Mouse (Mus musculus): ENCODE measurements around the gene Adamts10. TPM values are rescaled to one million over a fixed set of nuclear protein-coding genes. Genes with fewer than 3 reads are reported as not detected.

Adamts10 gene
- polyA plus RNA-seq (2017; shearing (Covaris generic)), result 10 to 100 TPM; 47.1 to 61.9 (median 61.1) TPM

DNA sequence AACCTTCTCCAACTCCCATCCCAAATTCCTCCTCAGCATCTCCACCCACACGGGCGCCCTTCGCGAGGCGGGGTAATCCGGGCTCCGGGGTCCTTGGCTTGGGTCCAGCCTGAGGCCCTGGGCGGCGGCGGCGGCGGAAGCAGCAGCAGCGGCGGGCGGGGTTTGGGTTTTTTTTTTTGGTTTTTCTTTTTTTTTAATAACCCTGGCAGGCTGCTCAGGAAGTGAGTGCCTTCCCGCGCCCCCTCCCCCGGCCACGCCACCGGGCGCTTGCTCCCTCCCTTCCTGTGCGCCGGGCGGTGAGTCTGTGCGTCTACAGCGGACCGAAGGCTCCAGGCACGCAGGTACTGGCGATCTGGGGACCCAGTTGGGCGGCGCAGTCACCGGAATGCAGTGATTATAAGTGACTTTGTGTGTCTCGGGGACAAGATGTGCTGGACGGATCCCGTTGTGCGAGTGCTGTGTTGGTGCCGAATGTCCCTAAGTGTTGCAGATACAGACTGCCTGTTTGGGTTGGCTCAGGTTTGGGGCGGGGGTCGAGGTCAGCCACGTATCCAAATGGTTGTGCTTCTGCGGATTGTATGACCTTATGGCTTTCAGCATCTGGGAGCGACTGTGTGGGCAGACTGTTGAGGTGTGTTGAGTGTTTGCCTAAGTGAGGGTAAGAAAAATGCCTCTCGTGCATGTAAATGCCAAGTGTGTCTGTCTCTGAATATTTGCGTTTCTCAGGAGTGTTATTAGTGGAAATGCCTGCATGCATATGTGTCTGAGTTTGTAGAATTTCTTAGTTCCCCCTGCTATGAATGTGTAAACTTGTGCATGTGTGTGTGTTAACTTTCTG, at the start of gene Adamts10:
Gene Adamts10 (plus strand): TSS at position 287 of the 838 bp plus-strand sequence.
- ATAC-seq, result peak; percentile 90

DNA sequence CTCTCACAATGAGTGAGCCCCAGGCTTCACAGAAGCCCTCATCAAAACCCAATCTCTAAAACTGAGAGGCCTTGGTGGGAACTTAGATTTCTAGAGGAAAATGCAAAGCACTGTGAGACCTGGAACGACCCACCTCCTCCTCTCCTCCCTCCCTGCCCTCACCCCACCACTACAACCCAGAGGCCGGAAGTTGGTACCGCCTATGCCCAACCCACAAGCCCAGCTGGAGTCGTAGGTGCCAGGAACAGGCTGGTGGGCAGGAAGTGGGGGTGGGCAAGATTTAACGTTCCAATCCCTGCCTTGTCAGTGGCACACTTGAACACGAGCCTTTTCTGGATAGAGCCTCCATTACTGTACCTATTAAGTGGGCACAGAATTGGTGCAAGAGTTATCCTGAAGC, 40.0 kb upstream of the Adamts10 start:
- peak; percentile 70 for ATAC-seq

DNA sequence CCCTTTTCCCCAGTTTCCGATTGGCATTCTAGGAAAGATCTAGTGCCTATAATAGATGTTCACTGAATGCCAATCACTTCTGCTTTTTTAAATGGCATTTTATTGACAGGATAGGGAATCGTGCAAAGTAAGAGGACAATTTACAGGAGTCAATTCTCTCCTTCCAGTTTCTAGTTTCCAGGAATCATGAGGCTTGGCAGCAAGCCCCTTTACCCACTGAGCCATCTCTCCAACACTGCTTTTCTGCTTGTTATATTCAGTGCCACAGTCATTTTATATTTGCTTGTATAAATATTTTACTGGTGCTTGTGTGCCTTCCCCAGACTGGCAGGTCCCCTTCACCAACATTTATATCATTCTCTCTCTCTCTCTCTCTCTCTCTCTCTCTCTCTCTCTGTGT, 36.8 kb upstream of the Adamts10 start:
- ATAC-seq, result no peak

DNA sequence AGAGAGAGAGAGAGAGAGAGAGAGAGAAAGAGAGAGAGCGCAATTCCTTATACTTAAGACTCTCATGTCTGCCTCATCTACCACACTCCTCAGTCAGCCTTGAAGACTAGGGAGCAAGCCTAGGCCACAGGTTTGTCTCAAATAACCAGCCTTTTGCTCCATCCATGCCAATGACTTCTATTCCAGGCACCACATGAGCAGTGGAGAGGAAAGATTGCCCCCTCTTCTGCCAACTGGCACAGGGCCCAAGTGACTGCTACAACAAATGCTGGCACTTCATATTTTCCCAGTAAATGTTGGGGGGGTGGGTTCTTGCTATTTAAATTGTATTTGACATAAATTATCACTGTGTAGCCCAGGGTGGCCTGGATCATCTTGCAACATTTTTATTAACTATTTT, 36.4 kb upstream of the Adamts10 start:
- no peak for ATAC-seq

DNA sequence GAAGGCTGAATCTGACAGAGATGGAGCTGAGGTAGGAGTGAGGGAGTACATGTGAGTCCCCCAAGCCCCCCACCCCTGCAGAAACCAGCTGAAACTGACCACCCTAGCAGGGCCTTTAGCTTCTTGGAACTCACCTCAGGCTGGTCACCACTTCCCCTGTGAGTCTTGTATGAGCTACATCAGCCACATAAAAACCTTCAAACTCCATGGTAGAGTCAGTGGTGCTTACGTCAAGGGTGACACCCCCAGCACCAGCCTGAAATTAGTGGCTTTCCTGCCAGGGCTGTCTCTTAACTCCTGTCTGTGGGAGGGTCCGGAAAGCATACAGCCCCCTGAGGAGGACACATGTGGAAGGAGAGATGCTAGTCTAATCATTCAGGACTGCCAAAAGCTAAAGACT, 32.6 kb upstream of the Adamts10 start:
- no peak for ATAC-seq

DNA sequence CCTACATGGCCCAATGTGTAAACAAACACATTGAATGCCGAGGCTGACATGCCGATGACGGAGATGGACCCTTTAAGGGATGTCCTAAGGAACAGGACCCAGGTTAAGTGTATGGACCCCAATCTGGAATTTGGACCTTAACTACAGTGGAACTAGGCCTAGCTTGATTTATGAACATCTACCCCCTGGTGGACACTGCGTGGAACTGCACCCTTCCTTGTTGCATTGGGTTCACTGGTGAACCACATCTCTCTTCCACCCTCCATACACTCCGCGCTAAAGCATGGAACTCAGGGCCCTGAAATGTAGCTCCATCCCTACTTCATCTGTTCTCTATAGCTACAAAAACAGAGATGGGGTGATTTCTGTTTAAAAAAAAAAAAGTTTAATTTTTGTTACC, 30.9 kb upstream of the Adamts10 start:
- ATAC-seq, result no peak

DNA sequence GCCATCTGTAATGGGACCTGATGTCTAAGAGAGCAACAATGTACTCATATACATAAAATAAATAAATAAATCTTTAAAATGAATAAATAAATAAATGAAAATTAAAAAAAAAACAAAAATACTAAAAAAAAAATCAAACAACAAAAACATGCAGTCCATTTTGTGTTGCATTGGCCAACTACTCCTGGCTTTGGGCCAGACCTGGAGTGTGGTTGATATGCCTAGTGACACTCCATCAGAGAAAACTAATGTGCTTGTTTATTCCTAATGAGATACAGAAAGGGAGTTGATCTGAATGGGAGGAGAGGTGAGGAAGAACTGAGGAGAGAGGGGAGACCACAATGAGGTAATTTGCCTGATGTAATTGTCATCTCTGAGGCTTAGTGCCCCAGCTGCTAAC, 29.4 kb upstream of the Adamts10 start:
- no peak for ATAC-seq

DNA sequence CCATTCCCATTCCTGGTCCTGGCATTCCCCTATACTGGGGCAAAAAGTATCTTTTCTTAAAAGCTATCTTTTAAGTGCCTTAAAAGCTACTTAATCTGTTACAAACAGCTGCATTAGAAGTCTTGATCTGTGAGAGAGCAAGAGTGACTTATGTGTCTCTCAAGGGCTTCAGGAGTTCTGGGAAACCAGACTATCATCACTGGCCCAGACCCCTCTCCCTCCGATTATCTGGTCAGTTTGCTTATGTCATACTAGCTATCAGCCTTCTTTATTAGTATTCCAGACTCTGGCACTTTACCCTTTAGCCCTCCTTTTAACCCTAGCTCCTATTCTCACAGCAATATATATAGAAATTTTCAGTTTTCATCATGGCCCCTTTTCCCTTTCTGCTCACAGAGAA, 25.1 kb upstream of the Adamts10 start:
- no peak for ATAC-seq

DNA sequence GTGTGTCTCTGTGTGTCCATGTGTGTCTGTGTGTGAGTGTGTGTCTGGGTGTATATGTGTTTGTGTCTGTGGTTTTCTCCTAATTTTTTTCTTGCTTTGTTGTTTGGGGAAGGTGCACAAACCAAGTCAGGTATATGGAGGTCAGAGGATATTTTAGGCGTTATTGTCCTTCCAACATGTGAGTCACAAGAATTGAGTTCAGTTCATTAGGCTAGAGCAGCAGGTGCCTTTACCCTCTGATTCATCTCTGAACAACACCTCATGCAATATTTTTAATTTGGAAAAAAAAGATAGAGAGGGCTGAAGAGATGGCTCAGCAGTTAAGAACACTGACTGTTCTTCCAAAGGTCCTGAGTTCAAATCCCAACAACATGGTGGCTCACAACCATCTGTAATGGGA, 15.6 kb upstream of the Adamts10 start:
- no peak for ATAC-seq

DNA sequence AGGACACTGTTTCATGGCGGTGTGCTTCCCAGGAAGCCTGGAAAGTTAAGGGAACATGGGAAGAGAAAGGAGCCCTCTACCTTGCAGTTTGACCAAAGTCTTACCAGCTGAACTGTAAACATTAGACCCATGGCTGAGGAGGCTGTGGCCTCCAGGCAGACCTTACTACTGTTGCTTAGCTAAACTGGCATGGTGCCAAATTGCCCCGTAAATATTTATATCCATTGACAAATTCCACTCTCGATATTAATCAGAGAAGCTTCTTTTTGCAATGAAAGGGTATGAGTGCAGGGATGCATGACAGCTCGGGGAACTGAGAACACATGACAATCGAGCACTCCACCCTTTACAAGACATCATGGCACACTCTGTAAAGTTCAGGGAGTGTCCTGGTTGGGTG, 13.8 kb upstream of the Adamts10 start:
- ATAC-seq, result no peak

DNA sequence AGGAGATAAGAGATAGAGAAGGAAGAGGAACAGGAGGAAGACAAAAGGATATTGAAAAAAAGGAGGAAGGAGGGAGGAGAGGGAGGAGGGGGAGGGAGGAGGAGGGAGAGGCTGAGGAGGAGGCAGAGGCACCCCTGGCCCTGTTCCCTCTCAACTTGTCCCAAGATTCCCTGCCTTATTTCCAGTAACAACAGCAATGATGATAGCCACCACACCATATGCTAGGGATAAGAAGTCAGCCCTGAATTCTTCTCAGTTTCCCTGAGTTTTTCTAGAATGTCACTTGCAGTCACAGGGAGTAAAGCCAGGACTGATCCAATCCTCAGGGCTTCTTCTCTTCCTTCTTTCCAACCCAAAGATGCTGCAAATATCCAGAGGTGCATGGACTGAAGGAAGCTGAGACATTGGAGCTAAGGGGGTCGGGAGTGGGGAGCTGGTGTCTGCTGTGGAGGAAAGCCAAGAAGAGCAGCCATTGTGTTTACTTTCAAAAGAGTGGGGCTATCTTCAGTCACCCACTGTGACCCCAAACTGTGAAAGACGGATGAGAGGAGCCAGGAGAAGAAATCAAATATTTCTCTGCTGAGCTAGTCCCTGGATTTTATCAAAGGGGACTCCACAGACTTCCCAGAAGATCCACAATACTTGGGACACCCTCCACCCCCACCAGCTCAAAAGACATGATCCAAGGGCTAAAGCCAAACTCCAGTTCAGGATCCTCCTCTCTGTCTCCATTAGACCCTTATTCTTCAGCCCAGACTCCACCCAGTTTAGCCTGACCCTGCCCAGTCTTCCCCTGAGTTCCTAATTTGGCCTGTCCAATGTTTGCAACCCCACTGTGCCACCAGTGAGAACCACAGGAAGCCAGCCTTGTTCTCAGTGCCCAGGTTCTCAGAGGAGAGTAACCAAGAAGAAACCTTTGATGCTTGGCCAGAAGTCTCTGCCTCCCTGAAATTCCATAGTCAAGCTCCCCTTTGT, 11.3 kb upstream of the Adamts10 start:
- no peak for ATAC-seq

DNA sequence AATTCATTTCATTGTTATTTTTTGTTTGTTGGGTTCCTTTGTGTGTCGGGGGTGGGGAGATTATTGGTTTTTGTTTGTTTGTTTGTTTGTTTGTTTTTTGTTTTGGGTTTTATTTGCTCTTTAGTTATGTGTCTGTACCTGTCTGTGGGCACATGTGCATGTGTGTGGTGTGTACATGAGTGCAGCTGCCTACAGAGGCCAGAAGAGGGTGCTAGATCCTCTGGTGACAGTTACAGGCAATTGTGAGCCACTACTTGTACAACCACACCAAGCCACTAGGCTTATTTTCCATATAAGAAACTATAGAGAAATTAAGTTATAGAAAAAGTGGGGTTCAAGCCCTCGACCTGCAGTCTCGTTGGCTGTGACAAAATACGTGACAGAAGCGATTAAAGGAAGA, 10.1 kb upstream of the Adamts10 start:
- no peak for ATAC-seq

DNA sequence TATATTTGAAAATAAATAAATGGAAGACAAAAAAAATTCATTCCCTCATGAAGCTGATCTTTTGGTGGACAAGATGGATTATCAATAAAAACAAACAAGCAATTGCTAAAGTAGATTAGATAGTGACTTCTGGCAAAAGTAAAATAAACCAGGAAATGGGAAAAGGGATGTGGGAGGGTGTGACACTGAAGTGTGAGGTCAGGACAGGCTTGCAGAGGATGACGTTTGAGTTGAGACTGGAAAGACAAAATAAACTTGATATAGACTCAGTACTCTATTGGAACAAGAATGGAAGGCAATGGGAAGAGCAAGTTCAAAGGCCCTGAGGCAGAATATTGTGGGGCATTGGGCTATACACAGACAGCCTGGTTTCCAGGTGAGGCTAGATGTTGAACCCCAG, 3.6 kb upstream of the Adamts10 start:
- no peak for ATAC-seq

DNA sequence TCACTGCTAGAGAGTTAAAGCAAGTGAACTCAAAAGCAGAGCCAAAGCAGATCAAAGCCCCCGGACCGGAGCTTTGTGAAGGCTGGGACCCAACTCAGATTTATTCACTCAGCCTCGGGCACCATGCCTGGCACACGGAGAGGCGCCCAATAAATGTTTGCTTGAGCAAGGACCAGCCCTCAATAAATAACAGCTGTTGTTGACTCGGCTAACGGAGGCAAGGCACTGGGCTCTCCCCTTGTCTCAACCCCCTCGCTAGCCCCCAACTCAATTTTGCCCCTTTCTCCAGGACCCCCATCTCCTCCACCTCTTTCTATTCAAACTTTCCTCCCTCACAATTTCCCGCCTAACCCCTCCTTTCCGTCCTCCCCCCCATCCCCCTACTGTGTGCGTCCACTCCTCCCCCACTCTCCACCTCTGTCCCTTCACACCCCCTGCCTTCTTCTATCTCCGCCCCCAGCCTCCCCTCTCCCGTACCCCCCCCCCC, 530 bp upstream of the Adamts10 start:
- no peak for ATAC-seq

DNA sequence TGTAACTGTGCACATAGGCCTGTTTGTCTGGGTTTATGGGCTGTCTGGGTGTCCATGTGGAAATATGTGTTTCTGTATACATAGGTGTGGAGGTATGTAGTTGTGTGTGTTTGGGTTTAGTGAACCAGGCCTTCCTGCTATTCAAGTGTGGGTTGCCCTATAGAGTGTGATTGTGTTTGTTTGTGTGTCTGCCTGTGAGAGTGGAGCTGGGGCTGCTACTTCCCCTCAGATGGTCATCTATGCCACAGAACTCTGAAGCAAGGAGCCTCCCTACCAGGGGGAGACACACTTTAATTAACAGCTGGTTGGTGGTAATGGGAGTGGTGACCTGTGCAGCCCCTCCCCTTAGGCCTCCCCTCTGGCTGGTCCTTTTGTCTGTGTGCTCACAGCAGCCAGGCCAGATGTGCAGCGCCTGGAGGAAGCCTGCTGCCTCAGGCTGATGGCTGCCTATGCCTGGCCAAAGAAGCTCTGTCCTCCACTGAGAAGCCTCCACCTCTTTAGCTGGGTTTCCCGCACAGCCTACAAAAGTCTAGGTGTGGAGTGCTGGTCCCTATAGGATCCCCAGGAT, 886 bp downstream of the Adamts10 start:
- no peak for ATAC-seq

DNA sequence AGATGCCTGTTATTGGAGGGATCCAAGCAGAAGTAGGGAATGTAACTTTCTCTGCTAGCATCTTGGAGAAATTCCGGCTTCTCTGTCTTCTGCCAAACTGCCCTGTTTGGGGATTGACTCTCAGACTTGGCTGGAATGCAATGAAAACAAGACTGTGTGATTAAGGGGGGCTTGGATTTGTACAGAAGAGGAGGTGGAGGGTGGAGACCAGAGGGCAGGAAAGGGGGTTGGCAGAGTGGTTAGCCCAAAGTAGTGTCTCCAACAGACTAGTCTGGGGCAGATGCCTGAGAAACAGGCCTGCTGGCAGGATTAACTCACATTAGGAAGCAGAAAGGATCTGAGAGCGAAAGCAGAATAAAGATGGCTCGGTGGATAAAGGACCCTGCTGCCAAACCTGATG, 2.5 kb downstream of the Adamts10 start:
- ATAC-seq, result no peak

DNA sequence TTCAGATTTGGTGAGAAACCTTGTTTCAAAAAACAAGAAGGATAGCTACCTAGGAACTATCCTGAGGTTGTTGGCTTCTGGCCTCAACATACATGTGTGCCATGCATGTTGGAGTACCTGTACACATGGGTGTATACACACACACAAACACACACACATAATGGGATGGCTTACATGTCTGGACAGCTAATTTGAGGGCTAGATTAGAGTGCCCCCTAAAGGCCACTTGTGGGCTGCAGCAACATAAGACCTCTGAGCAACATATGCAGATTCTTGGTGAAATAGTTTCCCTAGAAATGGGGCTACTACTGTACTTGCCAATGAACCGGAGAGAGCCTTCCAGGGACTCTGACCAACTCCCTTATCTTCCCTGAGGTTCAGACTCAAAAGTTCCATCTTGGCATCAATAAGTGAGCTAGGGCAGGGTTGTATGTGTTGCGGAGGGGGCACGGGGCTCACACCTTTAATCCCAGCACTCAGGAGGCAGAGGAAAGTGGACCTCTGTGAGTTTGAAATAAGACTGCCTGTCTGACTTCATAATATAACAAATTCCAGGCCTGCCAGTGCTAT, 15.2 kb downstream of the Adamts10 start:
- ATAC-seq, result no peak

DNA sequence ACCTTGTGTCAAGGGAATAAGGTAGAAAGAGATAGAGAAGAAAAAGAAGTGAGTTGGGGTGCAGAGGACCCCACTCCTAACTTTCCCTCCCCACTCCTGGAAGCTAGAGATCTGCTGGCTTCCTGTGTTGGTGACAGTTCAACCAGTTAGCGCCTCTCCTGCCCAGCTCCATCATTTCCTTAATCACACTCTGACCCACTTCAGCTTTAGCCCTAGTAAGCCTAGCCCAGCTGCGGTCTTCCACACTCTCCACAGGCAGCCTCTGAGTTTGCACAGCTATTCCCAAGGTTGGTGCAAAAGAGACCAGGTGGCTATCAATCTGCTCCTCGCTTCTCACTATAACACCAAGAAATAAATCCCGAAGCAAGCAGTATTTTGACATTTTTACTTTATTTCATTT, 15.9 kb downstream of the Adamts10 start:
- ATAC-seq, result no peak

DNA sequence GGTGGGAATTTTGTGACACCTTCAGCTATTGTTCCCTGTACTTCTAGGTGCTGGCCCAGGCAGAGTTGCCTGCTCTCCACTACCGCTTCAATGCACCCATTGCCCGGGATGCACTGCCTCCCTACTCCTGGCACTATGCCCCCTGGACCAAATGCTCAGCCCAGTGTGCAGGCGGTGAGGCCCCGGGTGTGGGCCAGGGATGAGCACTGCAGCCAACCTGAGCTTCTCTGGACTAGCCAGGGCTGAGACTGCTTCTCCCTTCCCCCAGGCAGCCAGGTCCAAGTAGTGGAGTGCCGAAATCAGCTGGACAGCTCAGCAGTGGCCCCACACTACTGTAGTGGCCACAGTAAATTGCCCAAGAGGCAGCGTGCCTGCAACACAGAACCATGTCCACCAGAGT, 25.2 kb downstream of the Adamts10 start:
- ATAC-seq, result no peak

DNA sequence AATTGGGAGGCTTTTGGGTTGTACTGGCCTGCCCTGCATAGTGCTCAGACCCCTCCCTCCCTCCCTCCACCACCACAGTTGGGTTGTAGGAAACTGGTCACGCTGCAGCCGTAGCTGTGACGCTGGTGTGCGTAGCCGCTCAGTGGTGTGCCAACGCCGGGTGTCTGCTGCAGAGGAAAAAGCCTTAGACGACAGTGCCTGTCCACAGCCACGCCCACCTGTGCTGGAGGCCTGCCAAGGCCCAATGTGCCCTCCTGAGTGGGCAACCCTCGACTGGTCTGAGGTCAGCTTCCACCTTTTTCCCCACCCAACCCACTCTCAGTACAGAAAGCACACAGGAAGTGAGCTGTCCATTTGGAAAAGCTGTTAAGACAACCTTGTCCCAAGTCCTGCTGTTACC, 26.4 kb downstream of the Adamts10 start:
- no peak for ATAC-seq

DNA sequence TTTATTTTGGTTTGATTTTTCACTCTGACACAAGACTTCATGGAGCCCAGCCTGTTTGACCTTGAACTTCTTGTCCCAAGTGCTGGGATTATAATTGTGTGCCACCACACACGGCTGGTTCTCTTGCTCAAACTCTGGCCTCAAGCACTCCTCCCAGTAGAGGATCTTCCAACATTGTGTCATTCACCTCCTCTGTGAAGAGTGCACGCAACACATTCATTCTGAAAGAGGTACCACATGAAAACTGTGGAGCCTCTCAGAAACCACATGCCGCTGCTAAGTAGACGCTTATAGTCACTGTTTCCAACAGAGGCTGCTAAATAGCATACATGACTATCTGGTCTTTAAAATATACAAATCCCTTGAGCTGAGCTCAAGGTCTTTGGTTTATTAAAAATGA, 28.1 kb downstream of the Adamts10 start:
- ATAC-seq, result no peak

DNA sequence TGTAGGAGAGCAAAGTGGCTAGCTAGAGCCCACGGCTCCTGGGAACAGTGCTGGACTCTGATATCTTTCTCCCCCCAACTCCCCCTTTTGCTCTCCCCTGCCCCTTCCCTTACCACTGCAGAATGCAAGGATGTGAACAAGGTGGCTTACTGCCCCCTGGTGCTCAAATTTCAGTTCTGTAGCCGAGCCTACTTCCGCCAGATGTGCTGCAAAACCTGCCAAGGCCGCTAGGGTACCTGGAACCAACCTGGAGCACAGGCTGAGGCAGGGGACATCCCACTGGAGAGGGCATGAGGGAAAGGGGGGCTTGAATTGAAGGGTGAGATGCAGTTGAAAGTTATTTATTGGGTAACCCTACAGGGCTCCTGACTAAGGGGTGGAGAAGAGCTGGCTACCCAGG, 29.0 kb downstream of the Adamts10 start:
- no peak for ATAC-seq

DNA sequence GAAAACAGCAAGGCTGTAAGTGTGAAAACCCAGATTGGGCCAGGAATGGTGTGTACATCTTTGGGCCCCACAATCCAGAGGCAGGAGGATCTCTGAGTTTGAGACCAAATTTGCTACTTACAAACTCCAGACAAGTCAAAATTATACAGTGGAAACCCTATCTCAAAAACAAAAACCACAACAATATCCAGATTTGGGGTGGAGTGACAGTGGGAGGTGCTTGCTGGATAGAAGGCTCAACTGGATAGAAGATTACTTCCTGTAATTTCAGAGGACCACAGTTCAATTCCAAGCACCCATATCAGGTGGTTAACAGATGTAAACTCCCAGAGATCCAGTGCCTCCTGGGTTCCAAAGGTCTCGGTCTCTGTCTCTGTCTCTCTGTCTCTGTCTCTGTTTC, 30.5 kb downstream of the Adamts10 start:
- no peak for ATAC-seq

Data from inflammation-experienced regulatory T-cells, adult 6 months (primary cell).